Mouse (Mus musculus): ENCODE measurements at regions not wholly inside any gene's neighbourhood (a gene's known extent, or its start where the extent isn't known, plus 50 kb on each side); places are given as distances from the start of the nearest gene placed in this dataset.

- no peak for TF ChIP-seq CTCF (IDR thresholded peaks at IDR 0.05; ENCODE audit: borderline replicate concordance, extremely low read depth, insufficient read depth, insufficient read length)
- TF ChIP-seq POLR2A (IDR thresholded peaks at IDR 0.05; ENCODE audit: borderline replicate concordance, extremely low read depth, insufficient read depth, insufficient read length, poor library complexity, severe bottlenecking) = no peak
Observed at GRCm38 (mm10) chr3:15156681-15157080, 175.4 kb downstream of the Gm9733 start.
